Mouse (Mus musculus): Measurements from ENCODE around the gene Cdk7.
A peak's percentile ranks its signal among the peaks of the same experiment; 100 is the strongest.
"Not testable (repeated sequence)": the region's sequence is repeated elsewhere in the genome, so short reads cannot be mapped to it uniquely, and the experiment has no call there.

Gene Cdk7

DNA sequence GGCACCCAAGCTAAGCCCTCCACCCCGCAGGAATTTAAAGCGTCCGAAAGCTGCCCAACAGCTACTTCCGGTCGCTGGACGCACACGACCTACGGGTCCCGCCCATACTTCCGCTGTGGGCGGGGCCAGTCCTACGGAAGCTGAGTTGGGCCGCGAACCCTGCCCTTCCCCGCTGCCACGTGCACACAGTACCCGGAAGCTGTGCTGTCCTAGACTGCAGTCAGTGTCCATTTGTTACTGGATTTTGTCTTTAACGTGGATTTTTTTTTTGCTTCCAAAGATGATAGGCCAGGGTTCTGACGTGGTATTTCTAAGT, at the start of gene Cdk7:
TSS of gene Cdk7 (minus strand) at position 79 of the 316 bp plus-strand sequence.
- DNase-seq (ENCODE audit: low read depth, low spot score) = peak; percentile 91

DNA sequence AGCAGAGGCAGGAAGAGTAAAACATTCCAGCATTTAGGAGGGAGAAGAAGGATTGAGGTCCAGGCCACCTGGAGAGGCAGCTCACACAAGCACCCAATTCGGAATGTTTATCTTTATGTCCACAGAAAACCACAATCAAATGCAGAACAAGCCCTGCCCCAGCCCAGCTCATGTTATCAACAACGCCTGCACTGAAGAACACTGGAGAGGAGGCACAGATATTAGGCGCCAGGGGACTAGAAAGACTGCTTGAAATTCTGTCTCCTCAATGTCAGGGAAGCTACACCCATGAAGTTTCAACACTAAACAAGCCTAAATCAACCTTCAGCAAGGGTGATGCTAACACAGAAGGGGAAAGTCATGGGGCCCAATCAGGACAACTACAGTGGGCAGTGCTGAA, 46.8 kb upstream of the Cdk7 start:
- DNase-seq (ENCODE audit: low read depth, low spot score) = no peak

DNA sequence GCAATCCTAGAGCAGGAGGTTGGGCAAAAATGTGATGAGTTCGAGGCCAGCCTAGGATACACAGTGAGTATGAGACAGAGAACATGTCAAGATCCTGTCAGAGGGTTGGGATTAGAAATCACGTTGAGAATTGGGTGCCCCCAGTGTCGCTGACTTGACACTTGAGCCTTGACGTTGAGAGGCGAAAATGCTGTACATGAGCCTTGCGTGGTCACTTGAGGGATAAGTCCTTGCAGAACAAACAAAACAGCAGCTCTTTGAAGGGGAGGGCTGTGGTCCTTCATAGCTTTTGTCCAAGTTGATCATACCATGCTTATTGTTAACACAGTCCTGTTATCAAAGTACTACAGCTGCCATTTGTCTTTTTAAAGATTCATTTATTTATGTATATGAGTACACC, 46.0 kb upstream of the Cdk7 start:
- DNase-seq (ENCODE audit: low read depth, low spot score) = no peak

DNA sequence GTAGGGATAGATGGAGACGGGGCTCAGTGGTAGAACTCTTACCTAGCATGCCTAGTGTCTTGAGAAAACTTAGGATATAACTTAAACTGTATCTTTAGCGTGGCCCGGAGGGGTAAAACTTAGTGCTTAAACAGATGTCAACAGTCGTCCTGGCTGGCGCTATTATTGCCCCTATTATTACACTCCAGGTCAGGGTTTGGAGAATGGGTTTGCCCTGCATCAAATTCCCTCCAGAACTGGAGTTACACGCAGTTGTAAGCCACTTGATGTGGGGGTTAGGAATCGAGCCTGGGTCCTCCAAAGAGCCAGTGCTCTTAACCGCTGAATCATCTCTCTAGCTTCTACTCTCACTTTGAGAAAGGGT, 45.3 kb upstream of the Cdk7 start:
- DNase-seq (ENCODE audit: low read depth, low spot score) = no peak

DNA sequence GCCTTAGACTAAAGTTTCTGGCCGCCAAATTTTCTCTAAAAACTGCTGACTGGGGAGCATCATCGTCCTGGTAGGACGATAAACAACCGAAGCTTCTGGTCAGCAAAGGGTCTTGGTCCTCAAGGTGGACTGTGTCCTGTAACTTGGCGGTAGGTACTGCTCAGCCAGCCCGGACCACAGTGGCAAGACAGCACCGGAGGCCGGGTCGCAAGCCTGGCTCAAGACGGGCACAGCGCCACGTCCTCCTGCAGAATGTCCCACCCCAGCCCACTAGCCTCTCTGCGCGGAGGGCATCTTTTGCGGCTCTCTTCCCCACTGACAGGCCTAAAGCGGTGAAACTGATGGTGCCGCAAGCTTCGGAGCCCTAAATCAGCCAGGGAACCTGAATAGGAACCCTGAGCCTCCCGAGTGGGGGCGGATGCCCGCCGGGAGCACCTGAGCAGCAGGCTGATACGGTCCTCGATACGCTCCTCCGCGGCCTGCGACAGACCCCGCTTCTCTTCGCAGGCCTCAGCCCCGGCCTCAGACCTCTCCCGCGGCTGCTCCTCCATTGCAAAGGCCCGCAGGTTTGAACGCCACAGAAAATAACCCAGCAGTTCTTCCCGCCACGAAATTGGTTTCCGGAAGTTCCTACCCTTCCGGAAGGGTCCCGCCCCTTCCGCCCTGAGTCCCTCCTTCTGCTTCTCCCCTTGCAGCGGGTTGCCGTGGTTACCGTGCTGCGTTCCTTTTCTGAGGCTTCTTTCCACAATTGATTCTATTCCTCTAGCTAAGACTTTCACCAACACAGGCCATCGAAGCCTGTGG, 44.7 kb upstream of the Cdk7 start, which contains the start of gene Cenph:
TSS of gene Cenph (minus strand) at position 648 of the 804 bp plus-strand sequence.
- DNase-seq (ENCODE audit: low read depth, low spot score) = peak; percentile 72

DNA sequence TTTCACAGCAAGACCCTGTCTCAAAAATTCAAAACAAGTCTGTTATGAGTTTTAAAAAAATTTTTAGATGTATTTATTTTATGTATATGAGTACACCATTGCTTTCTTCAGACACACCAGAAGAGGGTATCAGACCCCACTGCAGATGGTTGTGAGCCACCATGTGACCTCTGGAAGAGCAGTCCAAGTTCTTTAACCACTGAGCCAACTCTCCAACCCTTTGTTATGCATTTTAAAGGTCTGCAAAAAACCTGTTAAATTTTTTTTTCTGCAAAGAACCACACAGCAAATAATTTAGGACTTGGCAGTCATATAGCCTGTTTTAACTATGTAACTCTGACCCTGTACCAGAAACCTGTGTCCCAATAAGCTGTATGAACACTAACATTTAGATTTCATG, 44.0 kb upstream of the Cdk7 start:
- DNase-seq (ENCODE audit: low read depth, low spot score) = no peak

DNA sequence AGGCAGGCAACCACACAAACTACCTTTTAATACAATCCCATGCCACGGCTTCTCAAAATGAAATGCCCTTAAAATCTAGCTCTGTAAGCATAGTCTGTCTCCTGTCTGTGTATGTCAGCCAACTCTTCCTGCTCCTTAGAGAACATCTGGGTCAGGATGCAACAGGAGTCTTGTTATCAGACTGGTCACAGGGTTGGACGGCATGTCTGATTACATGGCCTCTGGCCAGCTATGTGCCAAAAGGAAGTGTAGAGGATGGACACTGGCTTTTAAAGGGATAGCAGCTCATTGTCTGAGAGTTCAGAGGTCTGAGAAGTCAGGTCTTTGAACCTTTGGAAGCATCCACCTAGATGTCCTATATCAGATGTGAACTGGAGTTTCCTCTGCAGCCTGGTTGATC, 24.6 kb upstream of the Cdk7 start:
- no peak for DNase-seq (ENCODE audit: low read depth, low spot score)

DNA sequence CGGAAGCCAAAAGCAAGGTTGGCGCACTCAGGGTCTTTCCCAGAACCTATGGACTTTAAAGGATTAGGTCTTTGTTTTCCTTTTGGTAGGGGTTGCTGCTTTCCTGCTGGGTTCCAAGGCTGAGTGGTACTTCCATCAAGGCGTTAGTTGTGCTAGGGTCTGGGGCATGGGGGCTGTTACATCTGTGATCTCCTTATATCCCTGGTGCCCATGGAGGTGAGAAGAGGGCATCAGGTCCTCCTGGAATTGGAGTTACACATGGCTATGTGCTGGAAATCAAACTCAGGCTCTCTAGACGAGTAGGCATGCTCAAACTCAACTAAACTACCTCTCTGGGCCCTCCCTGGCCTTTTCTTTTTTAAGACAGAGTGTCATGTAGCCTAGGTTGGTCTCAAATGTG, 23.4 kb upstream of the Cdk7 start:
- no peak for DNase-seq (ENCODE audit: low read depth, low spot score)

DNA sequence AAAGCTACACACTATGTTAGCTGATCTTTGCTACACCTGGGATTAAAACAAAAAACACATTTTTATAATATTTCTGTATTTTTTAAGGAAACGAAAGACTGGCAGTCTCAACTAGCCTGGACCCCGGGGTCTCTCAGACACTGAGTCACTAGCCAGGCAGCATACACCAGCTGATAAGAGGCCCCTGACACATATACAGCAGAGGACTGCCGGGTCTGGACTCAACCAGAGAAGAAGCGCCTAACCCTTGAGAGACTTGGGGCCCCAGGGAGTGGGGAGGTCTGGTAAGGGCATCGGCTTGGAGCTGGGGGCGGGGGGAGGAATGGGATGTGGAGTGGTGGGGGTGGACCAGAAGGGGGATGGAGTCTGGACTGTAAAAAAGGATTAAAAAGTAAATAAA, 22.3 kb upstream of the Cdk7 start:
- DNase-seq (ENCODE audit: low read depth, low spot score) = no peak

DNA sequence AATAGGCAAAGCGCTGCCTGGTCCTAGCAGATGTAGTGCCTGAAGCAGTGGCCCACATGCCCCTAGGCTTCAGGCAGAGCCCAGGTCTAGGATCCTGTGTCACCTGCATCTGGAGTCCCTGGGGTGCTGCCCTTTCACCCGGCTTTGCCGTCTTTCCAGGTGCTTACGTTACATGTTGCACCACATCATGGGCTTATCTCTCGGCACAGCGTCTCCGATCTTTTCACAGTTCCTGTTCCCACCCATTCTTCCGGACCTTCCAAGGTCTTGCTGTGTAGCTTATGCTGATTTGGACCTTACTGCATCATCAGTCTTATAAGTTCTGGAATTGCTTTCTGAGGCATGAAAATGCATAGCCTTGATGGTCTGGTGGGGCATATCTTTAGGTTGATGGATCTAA, 21.8 kb upstream of the Cdk7 start:
- no peak for DNase-seq (ENCODE audit: low read depth, low spot score)

DNA sequence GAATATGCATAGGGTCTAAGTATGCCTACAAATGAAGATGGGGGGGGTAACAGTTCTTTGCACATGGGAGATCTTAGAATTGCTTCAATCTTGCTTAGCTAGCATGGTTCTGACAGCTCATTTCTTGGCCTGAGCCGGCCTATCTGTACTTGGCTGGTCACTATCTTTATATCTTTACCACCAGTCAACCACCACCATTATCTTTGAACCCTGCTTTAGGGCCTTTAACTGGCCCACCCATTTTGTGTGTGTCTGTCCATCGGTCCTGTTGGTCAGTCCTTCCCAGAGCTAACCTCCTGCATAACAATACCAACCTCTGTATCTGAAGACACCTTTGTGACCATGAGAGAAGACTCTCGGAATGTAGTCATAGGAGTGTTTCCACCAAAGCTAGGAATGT, 20.7 kb upstream of the Cdk7 start:
- DNase-seq (ENCODE audit: low read depth, low spot score) = no peak

DNA sequence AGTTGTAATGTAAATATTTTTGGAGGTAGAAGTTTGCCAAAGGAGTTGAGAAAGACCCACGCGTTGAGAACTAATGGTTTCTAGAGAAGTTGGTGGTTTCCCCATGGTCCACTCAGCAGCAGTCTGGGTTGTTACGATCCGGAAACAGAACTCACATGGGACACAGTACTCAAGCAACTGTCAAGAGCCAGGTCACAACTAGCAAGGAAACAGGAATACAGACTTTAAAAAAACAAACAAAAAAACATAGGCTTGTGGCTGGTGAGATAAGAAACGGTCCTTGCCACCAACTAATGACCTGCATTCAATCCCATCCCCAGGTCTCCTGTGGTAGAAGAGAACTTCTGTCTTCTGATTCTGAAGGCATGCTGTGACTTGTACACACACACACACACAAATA, 20.1 kb upstream of the Cdk7 start:
- DNase-seq (ENCODE audit: low read depth, low spot score) = no peak

DNA sequence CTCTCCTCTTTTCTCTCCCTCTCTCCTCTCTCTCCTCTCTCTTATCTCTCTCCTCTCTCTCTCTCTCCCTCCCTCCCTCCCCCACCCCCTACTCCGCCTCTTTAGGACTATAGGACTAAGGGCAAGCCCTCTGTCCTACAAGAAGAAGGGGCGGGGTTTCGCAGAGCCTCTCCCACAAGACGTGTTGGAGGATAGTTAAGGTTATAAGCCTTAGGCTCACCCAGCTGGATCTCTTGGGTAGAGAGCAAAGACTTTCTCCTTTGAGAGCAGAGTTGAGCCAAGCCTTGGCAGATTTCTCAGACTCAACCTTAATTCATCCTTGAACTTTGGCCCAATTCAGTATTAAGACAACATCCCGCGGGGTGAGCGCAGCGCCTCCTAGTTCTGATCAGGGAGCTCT, 17.9 kb upstream of the Cdk7 start:
- DNase-seq (ENCODE audit: low read depth, low spot score) = no peak

DNA sequence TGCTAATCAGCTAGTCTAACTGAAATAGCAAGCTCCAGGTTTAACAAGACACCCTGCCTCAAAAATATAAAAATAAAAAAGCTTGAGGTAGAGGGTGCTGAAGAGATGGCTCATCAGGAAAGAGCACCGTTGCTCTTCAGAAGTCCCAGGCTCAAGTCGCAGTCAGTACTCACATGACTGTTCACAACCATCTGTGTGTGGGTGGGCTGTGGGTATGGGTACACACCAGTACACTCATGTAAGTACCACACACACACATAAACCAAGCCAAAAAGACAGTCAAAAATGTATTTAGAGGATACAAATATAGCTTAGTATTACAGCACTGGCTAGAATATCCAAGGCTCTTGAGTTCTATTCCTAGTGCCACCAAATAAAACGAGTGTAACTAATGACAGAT, 15.4 kb upstream of the Cdk7 start:
- no peak for DNase-seq (ENCODE audit: low read depth, low spot score)

DNA sequence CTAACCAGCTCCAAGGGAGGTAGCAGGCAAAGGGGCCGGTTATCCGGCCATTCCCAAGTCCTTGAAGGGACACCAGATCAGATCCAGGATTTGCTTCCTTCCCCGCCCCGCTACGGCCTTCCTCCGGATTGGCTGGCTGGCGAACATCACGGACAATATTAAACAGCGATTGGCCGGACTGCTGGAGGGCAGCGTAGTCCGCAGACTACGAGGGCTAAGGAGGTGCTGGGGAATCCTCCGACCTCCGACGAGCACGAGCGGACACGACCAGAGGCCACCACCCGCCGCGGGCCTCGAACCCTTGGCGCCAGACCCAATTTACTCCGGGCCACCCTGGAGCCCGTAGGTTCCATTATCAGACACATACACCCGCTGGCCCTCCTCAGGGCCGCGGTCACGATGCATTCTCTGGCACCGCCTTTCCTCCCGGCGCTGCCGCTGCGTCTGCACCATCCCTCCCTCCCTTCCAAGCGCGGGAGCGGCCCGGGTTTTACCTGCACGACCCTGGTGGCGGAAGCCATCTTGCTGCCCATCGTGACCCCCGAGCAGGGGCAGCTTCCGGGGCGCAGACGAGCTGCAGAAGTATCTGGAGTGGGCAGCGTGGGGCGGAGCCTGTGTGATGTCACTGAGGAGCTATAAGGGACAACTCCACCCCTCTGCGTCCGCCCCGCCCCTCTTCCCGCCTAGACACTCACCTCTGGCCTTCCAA, 13.5 kb upstream of the Cdk7 start, which contains the start of gene Mrps36:
TSS of gene Mrps36 (minus strand) at position 624 of the 709 bp plus-strand sequence.
- DNase-seq (ENCODE audit: low read depth, low spot score) = peak; percentile 91

DNA sequence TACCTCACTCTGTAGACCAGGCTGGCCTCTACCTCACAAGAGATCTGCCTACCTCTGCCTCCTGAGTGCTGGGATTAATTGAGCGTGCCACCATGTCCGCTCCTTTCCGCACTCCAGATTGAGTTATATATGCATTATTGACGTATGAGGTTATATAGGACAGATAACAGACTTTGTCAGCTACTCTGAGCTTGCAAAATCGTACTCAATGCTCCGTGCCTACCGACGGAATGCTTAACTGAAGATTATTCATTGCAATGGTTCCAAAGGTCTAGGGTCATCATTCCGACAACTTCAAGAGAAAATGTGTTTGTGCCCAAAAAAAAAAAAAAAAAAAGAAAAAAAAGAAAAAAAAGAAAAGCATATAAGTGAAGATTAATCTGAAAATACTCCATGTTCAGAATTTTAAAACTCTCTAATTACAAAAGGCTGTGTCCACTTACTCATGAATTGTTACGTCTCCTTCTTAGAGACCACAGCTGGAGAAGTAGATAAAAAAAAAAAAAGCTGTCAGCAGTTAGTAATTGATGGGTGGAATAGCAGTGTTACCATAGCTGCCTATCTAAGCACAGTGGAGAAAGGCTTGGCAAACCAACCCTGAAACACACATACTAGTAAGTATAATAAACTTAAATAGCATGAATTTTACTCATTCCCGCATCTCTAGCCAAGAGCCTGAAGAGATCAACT, 12.8 kb upstream of the Cdk7 start:
- no peak for DNase-seq (ENCODE audit: low read depth, low spot score)

DNA sequence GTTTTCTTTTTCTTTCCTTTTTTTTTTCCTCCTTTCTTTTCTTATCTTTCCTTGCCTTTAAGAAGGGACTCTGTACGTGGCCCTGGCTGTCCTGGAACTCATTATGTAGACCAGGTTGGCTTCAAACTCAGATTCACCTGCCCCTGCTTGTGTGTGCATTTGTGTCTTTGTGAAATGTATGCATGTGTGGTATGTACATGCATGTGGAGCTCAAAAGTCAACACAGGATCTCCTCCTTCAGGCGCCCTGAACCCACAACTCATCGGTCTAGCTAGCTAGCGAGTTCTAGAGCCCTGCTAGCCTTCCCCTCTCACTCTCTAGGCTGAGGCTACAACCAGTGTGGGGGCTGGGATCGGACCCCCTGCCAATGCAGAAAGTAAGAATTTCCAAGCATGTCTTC, 12.1 kb upstream of the Cdk7 start:
- no peak for DNase-seq (ENCODE audit: low read depth, low spot score)

DNA sequence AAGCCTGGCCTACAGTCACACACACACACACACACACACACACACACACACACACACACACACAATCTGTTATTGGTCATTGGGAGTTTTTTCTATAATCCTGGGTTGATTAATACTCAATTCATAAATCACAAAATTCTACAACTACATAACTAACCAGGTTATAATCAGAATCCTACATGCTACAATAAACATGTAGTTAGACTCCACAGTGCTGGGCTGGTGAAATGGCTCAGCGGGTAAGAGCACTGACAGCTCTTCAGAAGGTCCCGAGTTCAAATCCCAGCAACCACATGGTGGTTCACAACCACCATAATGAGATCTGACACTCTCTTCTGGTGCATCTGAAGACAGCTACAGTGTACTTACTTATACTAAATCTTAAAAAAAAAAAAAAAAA, 2.0 kb upstream of the Cdk7 start:
- no peak for DNase-seq (ENCODE audit: low read depth, low spot score)

DNA sequence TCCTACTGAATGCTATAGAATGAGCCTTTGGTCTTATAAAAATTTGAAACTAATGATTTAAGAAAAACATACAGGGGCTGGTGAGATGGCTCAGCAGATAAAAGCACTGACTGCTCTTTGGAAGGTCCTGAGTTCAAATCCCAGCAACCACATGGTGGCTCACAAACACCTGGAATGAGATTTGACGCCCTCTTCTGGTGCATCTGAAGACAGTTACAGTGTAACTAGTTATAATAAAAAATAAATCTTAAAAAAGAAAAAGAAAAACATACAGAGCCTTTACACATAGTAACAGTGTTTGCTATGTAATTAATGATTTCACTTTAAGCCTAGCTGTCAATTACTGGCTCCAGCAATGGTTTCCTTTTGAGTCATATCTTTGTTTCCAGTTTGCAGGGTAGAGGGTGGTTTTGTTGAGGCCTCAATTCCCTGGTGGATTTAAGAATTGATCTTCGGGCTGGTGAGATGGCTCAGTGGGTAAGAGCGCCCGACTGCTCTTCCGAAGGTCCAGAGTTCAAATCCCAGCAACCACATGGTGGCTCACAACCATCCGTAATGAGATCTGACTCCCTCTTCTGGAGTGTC, 815 bp upstream of the Cdk7 start:
- DNase-seq (ENCODE audit: low read depth, low spot score) = not testable (repeated sequence)

DNA sequence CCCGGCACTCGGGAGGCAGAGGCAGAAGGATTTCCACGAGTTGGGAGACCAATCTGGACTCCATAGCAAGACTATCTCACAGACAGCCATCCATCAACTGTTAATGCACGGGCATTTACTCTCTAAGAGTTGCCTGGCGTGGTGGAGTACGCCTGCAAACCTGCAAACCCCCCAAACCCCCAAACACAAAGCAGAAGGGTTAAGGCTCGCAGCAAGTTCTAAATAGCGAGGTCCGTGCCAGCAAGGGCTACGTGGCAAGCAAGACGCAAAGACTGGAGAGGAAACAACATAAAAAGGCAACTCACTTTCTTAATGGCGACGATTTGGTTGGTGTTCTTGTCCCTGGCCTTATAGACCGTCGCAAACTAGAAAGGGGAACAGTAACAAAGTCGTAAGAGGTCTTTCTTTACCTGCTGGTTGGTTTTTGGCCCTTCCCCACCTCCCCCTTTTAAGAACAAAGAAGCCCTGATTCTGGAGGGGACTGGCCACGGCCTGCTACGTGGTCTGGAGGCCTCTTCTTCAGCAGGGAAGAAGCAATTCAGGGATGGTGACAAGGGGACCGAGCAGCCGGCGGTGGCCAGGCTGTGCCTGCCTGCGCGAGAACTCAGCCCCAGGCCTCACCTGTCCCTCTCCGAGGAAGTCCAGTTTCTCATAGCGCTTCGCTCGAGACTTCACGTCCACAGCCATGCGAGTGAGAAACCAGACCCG, 432 bp downstream of the Cdk7 start:
- DNase-seq (ENCODE audit: low read depth, low spot score) = no peak

DNA sequence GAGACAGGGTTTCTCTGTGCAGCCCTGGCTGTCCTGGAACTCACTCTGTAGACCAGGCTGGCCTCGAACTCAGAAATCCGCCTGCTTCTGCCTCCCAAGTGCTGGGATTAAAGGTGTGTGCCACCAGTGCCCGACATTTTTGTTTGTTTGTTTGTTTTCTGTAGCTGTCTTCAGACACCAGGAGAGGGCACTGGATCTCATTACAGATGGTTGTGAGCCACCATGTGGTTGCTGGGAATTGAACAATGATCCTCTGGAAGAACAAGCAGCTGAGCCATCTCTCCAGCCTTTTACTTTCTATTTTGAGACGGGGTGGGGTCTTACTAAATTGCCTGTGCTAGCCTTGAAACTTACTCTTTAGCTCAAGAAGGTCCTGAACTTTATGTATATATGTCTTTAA, 2.2 kb downstream of the Cdk7 start:
- not testable (repeated sequence) for DNase-seq (ENCODE audit: low read depth, low spot score)

DNA sequence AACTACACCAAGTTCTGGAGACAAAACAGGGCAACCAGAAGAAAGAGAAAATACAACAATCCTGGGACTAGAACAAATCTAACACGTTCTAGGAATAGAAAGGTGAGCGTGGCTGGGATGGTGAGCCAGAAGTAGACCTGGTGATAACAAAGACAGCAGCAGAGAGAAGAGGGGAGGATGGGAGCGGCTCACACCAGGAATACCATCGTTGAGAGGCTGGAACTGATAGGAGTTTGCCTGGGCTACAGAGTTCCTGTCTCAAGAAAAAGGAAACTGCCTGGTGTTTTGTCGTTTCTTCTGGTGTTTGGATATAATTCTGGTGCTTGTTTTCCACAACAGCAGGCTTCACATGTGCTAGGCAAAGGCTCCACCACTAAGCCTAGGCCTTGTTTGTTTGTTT, 2.7 kb downstream of the Cdk7 start:
- DNase-seq (ENCODE audit: low read depth, low spot score) = no peak
